ENCODE assay signal across 9 mouse cellular contexts in genomic region chr7:142666659-142667058, GRCm38 (mm10). TPM values are rescaled to one million over a fixed set of nuclear protein-coding genes. Genes with fewer than 3 reads are reported as not detected.
A peak's percentile ranks its signal among the peaks of the same experiment; 100 is the strongest.
DNase-seq lines count a peak whose midpoint lies in the region; ATAC-seq lines count a peak whose summit lies in the region.
"Had no signal": no experiment of that assay in that cellular context is flagged by ENCODE, and none has a peak within 500 bp of the region (broad histone marks: within the 10 kb centered on the region; RNA-seq: fewer than 3 reads in every experiment).

Igf2 (minus strand) TSS chr7:142666816.

- peaks cover 57% of the 10 kb centered on the region for H3K27me3 ChIP-seq in forebrain, embryonic 12.5 days
- peaks cover 41% of the 10 kb centered on the region for H3K27me3 ChIP-seq in midbrain, embryonic 16.5 days (ENCODE audit: control insufficient read depth, insufficient read depth, low read depth, low read length)

- H3K9me3 ChIP-seq in forebrain, embryonic 12.5 days = peaks cover 19% of the 10 kb centered on the region
- no peaks in the 10 kb centered on the region; the same call in 1 of the 2 replicates for H3K9me3 ChIP-seq in midbrain, embryonic 16.5 days (replicated peaks; ENCODE audit: control insufficient read depth, low read length, poor library complexity, severe bottlenecking)

- intact Hi-C loops in heart, postnatal 14 days (cut with DNase I) = no loop called here

- no peak within 1 kb of the TSS for H3K27ac ChIP-seq in forebrain, embryonic 12.5 days
- no peak within 1 kb of the TSS for H3K27ac ChIP-seq in midbrain, embryonic 16.5 days (ENCODE audit: low read length)

- peaks cover 4% of the 10 kb centered on the region; the same call in 1 of the 2 replicates for H3K4me1 ChIP-seq in forebrain, embryonic 12.5 days
- H3K4me1 ChIP-seq in midbrain, embryonic 16.5 days (ENCODE audit: control insufficient read depth, insufficient read depth, low read length) = no peaks in the 10 kb centered on the region

- no peak within 1 kb of the TSS for H3K4me3 ChIP-seq in forebrain, embryonic 12.5 days (replicated peaks)
- H3K4me3 ChIP-seq in midbrain, embryonic 16.5 days (ENCODE audit: low read depth, low read length) = no peak within 1 kb of the TSS
- H3K4me3 ChIP-seq: erythroblast, embryonic 14.5 days had no signal

- 82% methylated on average over 2 of the region's 2 CpGs for WGBS in forebrain, embryonic 12.5 days
- 62% methylated on average over 2 of the region's 2 CpGs for WGBS in midbrain, embryonic 16.5 days

- no peak for ATAC-seq in forebrain, embryonic 12.5 days (ENCODE audit: low FRiP score)
- ATAC-seq in midbrain, embryonic 16.5 days = no peak

- H3K4me2 ChIP-seq in forebrain, embryonic 12.5 days = no peak within 1 kb of the TSS
- H3K4me2 ChIP-seq in midbrain, embryonic 16.5 days (ENCODE audit: low read length) = no peak within 1 kb of the TSS

- H3K9ac ChIP-seq in forebrain, embryonic 12.5 days = no peak within 1 kb of the TSS
- H3K9ac ChIP-seq in midbrain, embryonic 16.5 days (ENCODE audit: low read depth, low read length) = no peak within 1 kb of the TSS

- DNase-seq in layer of hippocampus, adult 8-10 months (ENCODE audit: low spot score in 2 of 2) = no peak
- no peak for DNase-seq in layer of hippocampus, adult 11-12 months (ENCODE audit: low spot score)
- peak; percentile 48 to 54 for DNase-seq in heart, postnatal 14 days
- no peak for DNase-seq in layer of hippocampus, postnatal 25 days (ENCODE audit: extremely low spot score in 1 of 2, low spot score in 1 of 2)
- DNase-seq in natural killer cell, adult 2 months (ENCODE audit: low spot score in 2 of 2) = no peak
- no peak for DNase-seq in right cerebral cortex, postnatal 10 days (ENCODE audit: low spot score in 2 of 2)

- H3K36me3 ChIP-seq in forebrain, embryonic 12.5 days (replicated peaks) = no peaks in the 10 kb centered on the region
- H3K36me3 ChIP-seq in midbrain, embryonic 16.5 days (ENCODE audit: control insufficient read depth, insufficient read depth, low read length) = no peaks in the 10 kb centered on the region

RNA-seq across cellular contexts. Expression of gene Igf2, which starts in this region (rescaled TPM):
- 10 to 100 TPM; 52.4 to 90.2 (median 73.6) TPM for total RNA-seq in layer of hippocampus, adult 8-10 months (2022)
- 94.7 and 122 TPM in 2 replicates for polyA plus RNA-seq in forebrain, embryonic 12.5 days (2016; fragmentation: Nextera tagmentation; extraction: Ambion mirVana)
- 100 to 1,000 TPM; 349 to 384 TPM for total RNA-seq in heart, postnatal 14 days (2021)
- 10 to 100 TPM; 63.1 to 72.7 TPM for total RNA-seq in layer of hippocampus, postnatal 25 days (2021)
- polyA plus RNA-seq in midbrain, embryonic 16.5 days (2015; fragmentation: Nextera tagmentation; extraction: Ambion mirVana) = 88.2 and 90.7 TPM in 2 replicates

Comparison
In these comparisons a context has a peak if more than half of its experiments do, and no peak if none do; other contexts are left out.
1. DNase-seq: peak in heart, postnatal 14 days (2 of 2); none in layer of hippocampus, adult 8-10 months (0 of 2), layer of hippocampus, adult 11-12 months (single experiment), layer of hippocampus, postnatal 25 days (0 of 2), natural killer cell, adult 2 months (0 of 2) and right cerebral cortex, postnatal 10 days (0 of 2).